Mouse (Mus musculus) CH12F3 (cell line): Measurements from ENCODE around the gene C87436.

Experiments used
- in situ Hi-C: fragments of 300-500 bp; cut with MboI; formaldehyde crosslinking; loops from 2 replicates; pipeline ENCODE4 v1.14.3; 2020; ENCODE audit warnings: low sequenced_read_pairs

Gene C87436

GRCm38 (mm10) chr6:86438272-86439118 is at the start of gene C87436:
Gene C87436, plus strand, starts transcription at chr6:86438374.
- in situ Hi-C loops: loop anchor here (10.0 kb wide), 1 partner anchor 236 kb away; no protein-coding TSS in a partner anchor

GRCm38 (mm10) chr6:86388461-86388860 is 49.7 kb upstream of the C87436 start:
- in situ Hi-C loops: no loop called here

- in situ Hi-C loops: no loop called here
These were observed 46.8 kb upstream of the C87436 start for GRCm38 (mm10) chr6:86391326-86391725.

- in situ Hi-C loops: no loop called here
These were observed 45.0 kb upstream of the C87436 start for GRCm38 (mm10) chr6:86393187-86393586.

GRCm38 (mm10) chr6:86394078-86394720 is 44.0 kb upstream of the C87436 start:
- in situ Hi-C loops: no loop called here

- in situ Hi-C loops: no loop called here
These were observed 43.2 kb upstream of the C87436 start for GRCm38 (mm10) chr6:86395021-86395420.

GRCm38 (mm10) chr6:86395969-86396368 is 42.2 kb upstream of the C87436 start:
- in situ Hi-C loops: no loop called here

- in situ Hi-C loops: no loop called here
These were observed 41.5 kb upstream of the C87436 start, which contains the start of gene Pcyox1 for GRCm38 (mm10) chr6:86396581-86397256. Gene Pcyox1, minus strand, starts transcription at chr6:86397154.

GRCm38 (mm10) chr6:86397257-86397980 is 40.8 kb upstream of the C87436 start:
- in situ Hi-C loops: no loop called here

GRCm38 (mm10) chr6:86398986-86399385 is 39.2 kb upstream of the C87436 start:
- in situ Hi-C loops: no loop called here

- in situ Hi-C loops: no loop called here
These were observed 38.2 kb upstream of the C87436 start for GRCm38 (mm10) chr6:86399995-86400394.

GRCm38 (mm10) chr6:86400972-86401371 is 37.2 kb upstream of the C87436 start:
- in situ Hi-C loops: no loop called here

GRCm38 (mm10) chr6:86402681-86403607 is 35.2 kb upstream of the C87436 start:
- in situ Hi-C loops: no loop called here

GRCm38 (mm10) chr6:86403728-86404099 is 34.5 kb upstream of the C87436 start:
- in situ Hi-C loops: no loop called here

GRCm38 (mm10) chr6:86404100-86404861 is 33.9 kb upstream of the C87436 start, which contains the start of gene Tia1:
Gene Tia1, plus strand, starts transcription at chr6:86404219.
- in situ Hi-C loops: no loop called here

- in situ Hi-C loops: no loop called here
These were observed 33.2 kb upstream of the C87436 start for GRCm38 (mm10) chr6:86404996-86405395.

- in situ Hi-C loops: no loop called here
These were observed 31.9 kb upstream of the C87436 start for GRCm38 (mm10) chr6:86406306-86406705.

GRCm38 (mm10) chr6:86418711-86419110 is 19.5 kb upstream of the C87436 start:
- in situ Hi-C loops: no loop called here

GRCm38 (mm10) chr6:86419239-86419638 is 18.9 kb upstream of the C87436 start:
- in situ Hi-C loops: no loop called here
